Mouse (Mus musculus) frontal cortex, postnatal 14 days (tissue): ENCODE measurements around the gene Hoxc8.

Source experiments
- DNase-seq, 2 experiments: peaks; one replicate each; pipeline ENCODE4 v3.0.0; 2022; ENCODE audit warnings: low spot score in 2 of 2

Hoxc8 gene

DNA sequence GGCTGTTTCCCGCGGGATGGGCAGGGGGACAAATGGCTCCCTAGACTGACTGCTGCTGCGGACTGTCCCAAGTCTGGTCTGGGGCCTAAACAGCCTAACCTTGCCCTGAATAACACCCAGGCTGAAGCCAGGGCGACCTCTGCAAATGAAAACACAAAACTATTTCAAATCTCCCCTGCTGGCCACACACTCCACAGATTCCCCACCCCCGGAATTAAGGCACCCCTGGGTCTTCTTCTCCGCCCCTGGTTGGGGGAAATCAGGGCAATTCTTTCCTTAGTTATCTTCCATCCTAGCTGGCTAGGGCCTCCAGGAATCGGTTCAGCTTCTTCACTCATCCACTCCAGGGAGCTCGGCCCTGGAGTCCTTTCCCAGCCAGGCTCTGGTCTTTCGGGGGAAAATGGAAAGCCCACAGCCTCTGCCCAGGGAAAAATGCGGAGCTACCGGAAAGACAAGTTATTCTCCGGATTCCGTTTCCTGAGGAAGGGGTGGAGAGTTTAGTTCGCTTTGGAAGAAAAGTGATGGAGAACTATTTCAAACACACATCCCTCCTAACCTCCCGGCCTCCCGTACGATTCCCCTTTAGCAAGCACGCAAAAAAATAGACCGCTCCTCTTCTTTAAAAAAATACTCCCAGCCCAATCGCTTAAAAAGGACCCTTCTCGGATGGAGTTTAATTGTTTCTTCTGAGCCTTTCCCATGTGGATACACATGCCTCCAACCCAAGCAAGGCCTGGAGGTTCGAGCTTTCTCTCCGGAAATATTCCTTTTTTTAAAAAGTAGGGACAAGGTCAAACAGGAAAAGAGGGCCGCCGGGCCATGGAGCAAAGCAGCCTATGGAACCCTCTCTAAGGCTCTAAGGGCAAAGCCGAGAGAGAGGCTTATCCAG lies 25.2 kb upstream of the Hoxc8 start:
- no peak for DNase-seq

DNA sequence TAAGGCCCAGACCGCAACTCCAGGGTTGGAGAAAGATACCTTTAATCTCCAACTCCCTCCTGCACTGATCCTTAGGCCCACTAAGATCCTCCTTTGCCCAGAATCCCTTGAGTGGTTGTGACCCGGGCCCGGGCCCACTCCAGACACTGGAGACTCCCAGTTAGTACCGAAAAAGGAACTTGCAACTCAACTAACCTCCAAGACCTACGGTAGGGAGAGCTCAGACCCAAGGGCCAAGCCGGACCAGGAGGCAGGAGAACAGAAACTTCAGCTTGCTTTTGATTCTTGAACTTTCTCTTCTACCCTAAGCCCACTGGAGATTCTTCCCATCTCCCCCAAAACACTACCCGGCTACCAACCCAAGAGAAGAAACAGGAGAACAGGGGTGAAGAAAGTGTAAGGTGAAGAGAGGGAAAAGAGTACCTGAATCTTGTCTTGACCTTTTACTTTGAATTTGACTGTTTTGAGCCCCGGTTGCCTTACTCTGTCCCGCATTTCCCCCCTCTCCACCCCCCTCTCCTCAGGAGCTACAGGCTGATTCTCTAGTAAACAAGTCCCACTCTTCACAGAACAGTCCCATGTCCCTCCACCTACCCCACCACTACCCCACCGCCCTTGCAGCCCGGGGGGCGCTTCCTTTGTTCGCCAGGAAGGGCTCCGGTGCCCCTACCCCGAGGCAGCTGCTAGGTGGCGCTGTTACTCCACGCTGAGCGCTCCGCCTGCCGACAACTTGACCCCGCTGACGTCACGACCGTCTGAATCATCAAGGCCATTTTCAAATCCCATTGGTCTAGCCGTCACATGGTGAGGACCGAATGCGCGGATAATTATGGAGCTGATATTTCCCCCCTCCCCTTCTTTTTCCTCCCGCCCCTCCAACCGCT lies 24.3 kb upstream of the Hoxc8 start:
- no peak for DNase-seq

DNA sequence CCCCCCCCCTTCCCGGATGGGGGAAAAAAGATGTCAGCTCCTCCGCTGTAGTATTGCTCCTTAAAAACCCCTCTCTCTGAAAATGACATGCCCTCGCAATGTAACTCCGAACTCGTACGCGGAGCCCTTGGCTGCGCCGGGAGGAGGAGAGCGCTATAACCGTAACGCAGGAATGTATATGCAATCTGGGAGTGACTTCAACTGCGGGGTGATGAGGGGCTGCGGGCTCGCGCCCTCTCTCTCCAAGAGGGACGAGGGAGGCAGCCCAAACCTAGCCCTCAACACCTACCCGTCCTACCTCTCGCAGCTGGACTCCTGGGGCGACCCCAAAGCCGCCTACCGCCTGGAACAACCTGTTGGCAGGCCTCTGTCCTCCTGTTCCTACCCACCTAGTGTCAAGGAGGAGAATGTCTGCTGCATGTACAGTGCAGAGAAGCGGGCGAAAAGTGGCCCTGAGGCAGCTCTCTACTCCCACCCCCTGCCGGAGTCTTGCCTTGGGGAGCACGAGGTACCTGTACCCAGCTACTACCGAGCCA lies 23.6 kb upstream of the Hoxc8 start, which contains the start of gene Hoxc10:
Gene Hoxc10, plus strand, starts transcription at position 21 of the 536 bp plus-strand sequence.
- no peak for DNase-seq

DNA sequence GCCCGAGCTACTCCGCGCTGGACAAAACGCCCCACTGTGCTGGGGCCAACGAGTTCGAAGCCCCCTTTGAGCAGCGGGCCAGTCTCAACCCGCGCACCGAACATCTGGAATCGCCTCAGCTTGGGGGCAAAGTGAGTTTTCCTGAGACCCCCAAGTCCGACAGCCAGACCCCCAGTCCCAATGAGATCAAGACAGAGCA lies 23.2 kb upstream of the Hoxc8 start, which contains the start of gene Hoxc5:
Gene Hoxc5, plus strand, starts transcription at position 132 of the 199 bp plus-strand sequence.
- no peak for DNase-seq

DNA sequence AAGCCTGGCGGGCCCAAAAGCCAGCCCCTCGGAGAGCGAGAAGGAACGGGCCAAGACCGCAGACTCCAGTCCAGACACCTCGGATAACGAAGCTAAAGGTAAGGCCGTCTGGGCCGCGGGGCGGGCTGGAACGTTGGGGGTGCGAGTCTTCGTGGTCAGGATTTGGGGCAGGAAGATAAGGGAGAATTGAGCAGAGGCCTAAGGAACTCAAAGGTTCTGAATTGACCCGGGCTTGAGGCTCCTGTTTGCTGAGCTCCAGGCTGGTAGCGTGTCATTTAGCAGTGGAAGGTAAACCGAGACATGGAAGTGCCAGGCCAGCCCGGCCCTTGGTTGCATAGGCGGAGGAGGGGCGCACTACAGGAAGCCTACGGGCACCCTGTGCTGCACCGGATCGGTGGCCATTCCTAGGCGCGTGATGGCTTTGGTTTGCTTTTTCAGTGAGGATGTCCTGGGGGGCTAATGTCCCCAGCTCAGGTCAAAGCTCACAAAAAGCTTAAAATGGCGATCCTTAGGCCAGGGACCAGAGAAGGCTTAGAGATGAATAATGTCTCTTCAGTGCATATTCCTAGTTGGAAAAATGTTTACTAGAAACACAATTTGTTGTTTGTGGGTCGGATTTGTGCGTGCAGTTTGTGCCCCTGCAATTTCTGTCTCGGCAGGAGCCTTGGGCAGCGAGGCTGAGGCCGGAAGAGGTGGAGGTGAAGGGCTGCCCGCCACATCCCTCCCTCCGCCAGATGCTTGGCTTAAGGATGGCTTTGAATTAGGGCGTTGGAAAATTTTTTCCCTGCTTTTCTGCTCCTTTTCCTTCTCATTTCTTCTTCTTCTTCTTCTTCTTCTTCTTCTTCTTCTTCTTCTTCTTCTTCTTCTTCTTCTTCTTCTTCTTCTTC lies 22.7 kb upstream of the Hoxc8 start:
- no peak for DNase-seq

DNA sequence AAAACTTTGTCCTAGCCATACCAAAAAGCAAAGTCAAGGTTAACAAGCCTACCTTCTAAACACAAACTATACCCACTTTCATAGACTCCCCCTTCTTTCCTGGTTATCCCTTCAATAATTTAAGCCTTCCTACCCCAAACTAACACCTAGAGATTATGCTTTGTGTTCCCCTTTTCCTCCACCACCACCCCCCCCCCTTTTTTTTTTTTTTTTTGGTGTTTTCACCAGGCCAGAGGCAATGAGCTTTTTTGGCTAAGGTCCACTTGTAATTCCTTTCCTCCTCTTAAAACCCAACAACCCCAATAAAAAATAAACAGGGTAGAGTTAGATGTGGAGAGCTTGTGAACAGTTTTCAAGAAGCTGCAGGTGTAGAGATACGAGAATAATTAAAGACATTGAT lies 21.1 kb upstream of the Hoxc8 start:
- DNase-seq: no peak

DNA sequence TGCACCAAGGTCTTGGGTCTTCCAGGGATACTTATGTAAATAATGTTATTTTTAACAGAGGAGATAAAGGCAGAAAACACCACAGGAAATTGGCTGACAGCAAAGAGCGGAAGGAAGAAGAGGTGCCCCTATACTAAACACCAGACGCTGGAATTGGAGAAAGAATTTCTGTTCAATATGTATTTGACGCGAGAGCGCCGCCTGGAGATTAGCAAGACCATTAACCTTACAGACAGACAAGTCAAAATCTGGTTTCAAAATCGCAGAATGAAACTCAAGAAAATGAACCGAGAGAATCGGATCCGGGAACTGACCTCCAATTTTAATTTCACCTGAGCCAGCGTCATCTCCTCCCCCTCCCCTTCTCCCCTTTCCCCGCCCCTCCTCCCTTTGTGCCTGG lies 19.7 kb upstream of the Hoxc8 start:
- no peak for DNase-seq

DNA sequence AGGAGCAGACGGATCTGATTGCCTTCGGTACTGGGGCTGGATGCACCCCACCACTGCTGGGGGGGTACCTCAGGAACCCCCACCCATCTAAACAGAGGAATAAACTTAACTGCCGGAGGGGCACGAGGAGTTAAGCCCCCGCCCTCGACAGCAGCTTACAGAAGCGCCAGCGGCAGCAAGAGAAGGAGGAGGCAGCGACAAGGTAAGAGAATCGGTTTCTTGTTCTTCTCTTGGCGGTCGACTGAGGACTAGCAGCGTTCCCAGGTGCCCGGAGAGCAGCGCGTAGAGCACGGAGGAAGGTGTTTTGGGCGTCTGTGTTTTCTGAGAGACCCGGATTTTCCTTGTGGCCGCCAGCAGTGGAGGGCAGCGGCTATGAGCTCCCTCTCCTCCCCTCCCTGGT lies 18.2 kb upstream of the Hoxc8 start:
- DNase-seq: no peak

DNA sequence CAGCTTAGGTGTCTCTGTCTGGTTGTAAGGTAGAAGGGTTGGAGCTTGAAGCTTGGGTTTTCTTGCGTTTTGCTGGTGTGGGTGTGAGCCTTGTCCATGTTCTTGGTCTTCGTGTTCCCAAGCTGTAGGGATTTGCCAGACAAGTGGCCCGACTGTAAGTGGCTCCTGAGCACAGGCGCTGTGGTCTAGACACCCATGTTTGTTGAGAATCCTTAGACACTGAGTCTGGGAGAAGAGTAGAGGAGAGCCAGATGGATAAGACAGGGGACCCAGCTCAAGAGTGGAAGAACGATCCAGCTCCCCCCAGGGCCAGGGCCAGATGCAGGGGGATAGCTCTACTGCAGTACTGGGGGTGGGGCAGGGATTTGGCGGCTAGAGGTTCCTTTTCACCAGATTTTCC lies 17.7 kb upstream of the Hoxc8 start:
- DNase-seq: no peak

DNA sequence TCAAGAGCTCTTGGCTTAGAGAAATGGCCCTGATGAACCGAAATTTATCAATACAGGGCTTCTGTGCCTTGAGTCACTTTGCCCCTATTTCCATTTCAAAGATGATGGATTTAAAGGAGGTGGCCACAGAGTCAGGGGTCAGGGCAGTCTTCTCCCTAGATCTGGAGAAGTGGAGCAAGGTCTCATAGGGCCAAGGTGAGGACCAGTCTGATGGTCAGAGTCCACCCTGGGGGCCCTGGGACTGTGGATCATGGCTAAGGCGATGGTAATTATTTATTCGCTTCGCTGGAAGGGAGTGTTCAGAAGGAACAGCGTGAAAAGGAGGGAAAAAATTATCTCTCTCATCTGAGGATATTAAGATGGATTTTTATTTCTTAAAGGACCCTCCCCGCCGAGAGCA lies 15.4 kb upstream of the Hoxc8 start:
- DNase-seq: no peak

DNA sequence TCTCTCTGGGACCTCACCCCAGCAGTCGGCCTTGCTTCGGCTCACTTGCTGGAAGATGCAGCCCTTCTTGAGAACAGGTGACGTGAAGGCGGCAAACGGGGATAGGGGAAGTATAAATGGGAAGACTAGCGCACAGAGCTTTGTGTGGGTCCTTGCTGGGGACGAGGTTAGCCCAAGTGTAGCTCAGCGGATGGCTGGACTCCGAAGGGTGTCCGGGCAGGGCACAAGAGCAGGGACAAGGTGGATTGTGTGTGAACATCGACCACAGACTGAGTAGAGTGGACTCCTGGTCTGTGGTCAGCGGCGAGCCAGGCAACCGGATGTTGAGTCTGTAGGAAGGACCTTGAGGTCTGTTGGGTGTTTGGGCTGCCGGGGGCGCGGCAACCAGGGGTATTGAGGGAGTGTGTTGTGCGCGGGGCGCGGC lies 14.7 kb upstream of the Hoxc8 start:
- DNase-seq: no peak

DNA sequence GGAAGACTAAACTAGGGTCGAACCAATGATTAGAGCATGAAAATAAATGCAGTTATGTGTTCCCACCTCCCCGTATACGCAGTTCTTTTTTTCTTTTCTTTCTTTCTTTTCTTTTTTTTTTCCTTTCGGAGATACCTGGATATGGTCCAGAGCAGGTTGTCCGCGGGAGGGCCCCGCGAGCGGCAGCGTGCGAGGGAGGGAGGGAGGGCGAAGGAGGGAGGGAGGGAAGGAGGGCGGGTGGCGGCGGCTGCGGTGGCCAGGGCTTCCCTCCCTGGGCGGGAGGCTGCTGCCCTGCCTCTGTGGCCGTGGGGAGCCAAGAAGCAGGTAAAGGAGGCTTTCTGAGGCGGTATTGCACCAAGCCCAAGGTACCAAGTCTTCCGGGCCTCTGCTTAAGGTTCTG lies 14.2 kb upstream of the Hoxc8 start, which contains the start of gene Hoxc9:
Gene Hoxc9, plus strand, starts transcription at position 269 of the 400 bp plus-strand sequence.
- DNase-seq: no peak

DNA sequence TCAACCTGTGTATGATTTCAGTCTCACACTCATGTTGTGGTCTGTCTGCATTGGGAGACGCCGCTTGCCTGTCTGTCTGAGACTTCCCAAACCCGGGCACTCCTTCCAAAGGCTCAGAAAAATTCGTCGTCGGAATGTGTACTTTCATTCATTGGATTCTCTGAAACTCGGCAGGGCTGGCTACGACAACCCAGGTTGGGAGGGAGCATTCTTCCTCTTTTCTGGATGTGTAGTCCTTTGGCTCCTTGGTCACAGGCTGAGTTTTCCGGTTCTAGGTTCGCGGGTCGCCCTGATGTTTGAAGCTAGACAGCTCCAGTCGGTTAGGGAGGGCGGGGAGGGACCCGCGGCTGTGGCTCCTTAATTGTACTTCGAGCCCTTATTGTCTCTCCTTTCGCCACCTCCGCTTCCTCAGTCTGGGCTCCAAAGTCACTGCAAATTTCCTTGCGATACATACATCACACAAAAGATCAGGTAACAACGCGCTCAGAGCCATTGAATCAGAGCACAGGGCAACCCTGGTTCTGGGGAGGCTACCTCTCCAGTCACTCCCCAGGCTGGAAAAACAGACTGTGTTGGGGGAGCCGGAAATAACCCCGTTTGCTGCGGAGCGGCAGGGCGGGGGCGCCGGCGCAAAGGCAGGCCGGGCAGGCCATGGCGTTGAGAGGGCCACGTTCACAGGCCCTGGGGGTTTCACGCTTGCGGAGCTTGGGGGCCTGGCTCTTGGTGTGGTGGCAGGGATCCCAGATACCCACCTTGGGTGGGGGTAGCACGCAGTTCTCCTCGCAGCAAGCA lies 13.6 kb upstream of the Hoxc8 start:
- DNase-seq: no peak

DNA sequence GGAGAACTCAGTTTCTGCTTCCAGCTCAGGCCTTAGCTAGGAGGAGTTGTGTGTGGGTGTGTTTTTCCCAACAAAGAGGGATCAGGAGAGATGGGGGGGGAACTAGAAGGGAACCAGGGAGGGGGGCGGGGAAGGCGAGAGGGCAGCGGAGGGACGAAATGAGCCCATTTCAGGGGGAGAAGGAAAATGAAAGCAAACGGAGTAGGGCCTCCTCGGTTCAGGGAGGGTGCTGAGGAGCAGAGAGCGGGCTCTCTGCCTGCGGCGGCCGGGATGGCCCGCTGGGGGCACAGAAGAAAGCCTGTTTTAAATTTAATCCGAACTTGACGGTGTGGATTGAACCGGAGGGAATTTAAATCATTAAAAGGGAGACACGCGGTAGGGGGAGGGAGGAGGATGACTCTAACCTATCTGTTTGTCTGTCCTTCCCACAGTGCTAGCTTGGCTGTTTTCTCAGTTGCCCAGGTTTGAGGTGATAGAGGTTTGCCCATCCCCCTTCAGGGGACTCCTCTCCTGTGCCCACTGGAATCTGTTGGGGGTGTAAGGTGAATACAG lies 12.9 kb upstream of the Hoxc8 start:
- no peak for DNase-seq

DNA sequence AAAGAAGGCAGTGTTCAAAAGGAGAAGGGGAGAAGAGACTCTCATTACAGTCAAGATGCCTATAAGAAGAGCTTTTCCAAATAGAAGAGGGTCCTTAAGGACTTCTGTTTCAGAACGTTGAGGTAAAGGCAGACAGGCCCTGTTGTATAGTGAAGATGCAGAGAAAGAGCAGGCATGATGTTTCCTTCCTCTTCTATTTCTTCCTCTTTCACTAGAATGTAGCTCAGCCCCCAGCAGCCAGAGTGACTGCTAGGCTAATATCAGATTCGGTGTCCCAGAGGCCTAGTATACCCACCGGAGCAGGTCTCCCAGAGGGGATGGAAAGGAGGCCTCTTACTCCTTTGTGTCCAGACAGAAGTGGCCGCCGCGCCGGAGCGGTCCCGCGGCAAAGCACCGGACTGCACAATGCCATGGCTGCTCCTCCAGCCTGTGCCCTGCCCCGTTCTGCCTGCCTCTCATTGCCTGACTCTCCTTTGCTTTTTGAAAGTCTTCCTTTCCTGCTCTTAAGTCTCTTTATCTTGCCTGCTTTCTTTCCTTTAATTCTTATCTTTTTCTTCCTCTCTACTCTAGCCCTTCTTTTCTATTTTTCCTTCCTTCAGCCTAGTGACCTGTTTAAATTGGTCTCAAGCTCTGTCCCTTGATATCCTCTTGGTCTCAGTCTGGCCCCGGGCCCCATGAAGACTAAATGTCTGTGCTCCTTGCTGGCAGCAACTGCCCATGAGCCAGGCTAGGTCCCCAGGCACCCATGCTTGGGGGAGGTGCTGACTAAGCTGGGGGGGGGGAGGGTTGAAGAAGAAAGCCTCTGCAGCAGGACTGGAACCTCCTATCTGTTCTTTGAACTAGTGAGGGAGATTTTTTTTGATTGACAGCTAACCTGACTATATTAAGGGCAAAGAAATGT lies 11.5 kb upstream of the Hoxc8 start:
- DNase-seq: no peak

DNA sequence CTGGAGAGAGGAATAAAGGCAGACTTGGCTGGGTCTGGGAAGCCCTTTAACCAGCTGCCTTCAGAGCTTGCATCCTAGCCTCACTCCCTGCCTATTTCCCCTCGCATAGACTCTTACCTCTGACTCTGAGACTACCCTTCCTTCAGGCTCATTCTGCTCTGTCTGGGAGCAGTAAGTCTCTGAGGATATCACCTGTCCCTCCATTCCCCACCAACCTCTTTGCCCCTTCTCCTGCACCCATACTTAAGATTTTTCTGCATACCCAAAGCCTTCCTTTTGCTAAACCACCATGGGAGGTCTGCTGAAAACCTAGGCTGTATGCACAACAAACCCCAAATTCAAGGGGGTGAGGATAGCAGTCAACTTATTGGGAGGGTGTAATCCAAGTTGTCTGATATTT lies 10.5 kb upstream of the Hoxc8 start:
- no peak for DNase-seq

DNA sequence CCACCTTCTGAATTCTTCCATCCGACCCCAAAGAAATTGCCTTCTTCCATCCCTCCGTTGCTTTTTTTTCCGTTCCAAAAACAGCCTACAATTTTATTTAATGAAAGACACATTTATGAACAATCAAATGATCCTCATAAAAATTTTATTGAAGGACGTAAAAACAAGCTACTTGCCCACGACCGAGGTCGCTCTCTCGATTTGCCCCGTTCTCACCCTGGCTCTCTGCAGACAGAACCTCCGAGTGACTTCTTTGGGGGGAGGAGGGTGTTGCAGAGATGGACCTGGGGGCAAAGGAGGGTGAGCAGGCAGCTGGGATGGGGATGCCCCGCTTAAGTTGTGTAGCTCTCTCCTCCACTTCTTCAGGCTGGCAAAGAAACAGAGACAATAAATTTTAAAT lies 10.1 kb upstream of the Hoxc8 start:
- no peak for DNase-seq

DNA sequence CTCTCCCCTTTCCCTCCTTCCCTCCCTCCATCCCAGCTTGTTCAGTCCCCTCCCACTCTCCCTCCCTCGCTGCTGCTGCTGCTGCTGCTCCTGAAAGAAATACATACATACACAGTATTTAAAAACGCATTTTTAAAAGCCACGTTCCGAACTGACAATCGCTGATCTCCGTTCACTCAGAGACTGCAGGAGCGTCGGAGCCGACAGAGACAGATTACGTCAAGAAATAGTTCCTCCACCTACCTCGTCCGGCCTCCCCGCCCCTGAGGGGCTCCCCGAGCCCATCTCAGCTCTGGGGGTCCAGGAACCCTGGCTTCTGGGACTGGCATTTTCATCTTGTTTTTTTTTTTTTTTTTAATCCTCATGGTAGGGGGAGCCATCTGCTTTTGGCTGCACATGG lies 9.5 kb upstream of the Hoxc8 start:
- no peak for DNase-seq
